Mouse (Mus musculus) megakaryocyte-erythroid progenitor cell, adult 5 weeks (primary cell): ENCODE measurements around the gene Arr3. TPM values are rescaled to one million over a fixed set of nuclear protein-coding genes. Genes with fewer than 3 reads are reported as not detected.

Experiments
- polyA plus RNA-seq: library from polyadenylated mRNA; stranded (reverse); fragments of >175 nt; gene quantifications from 2 replicates; pipeline ENCODE4 v1.2.3, GENCODE M21; 2012

Arr3 gene
- polyA plus RNA-seq, result not detected in 2 replicates

GRCm38 (mm10) chrX:100605314-100605713 lies at the start of gene Arr3:
Gene Arr3, plus strand, starts transcription at chrX:100605497.

DNA sequence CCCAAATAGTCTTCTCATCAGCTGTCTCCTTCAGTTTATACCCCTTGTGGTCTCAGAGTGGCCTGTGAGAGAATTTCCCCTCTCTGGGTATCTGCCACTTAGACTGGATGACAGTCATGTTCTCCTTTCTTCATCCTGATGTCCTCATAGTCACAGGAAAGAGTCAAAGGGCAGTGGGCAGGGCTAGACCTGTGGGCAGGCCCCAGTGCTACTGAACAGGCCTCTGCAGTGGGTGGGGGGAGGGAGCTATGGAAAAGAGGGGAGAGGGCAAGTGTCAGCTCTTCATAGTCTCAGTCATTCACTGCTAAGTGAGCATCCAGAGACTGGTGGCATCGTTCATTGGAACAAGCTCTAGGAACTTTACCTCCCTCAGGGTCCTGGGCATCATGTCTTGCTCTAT lies 33.3 kb upstream of the Arr3 start, which contains the start of gene Awat1:
Gene Awat1 (plus strand): TSS at position 301 of the 400 bp plus-strand sequence.

DNA sequence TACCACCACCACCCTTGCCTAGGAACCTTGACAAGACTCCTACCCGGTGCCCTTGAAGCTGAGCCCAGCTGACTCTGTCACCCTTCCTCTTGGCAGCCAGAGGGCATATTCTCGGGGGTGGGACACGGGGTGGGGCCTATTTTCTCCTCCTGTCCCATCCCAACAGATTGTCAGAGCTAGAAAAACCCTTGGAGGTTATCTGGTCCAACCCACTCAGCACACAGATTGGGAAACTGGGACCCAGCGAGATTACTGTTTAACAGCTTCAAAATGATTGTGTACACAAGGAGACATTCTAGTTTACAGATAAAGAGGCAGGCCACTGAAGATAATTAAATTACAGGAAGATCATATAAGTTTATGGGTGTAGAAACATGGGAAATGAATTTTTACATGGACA lies 10.5 kb upstream of the Arr3 start, which contains the start of gene P2ry4:
Gene P2ry4 (minus strand): TSS at position 79 of the 400 bp plus-strand sequence.

DNA sequence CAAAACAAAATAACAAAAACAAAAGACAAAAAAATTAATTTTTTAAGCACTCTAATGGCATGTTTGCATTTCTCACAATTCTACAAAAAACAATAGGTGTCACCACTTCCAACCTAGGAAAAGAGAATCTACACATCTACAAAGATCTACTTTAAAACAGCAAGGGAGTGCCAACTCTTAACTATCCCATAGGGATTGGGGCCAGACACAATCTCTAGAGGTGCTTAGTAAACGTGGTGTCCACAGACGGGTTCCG lies 20.2 kb downstream of the Arr3 start, which contains the start of gene Kif4:
Gene Kif4 (plus strand): TSS at position 192 of the 256 bp plus-strand sequence.

GRCm38 (mm10) chrX:100625802-100626793 lies 20.8 kb downstream of the Arr3 start, which contains the start of gene Pdzd11:
Gene Pdzd11, minus strand, starts transcription at chrX:100626568.

Other genes starting within 250 kb of the Arr3 start
- not detected in 2 replicates for gene Otud6a, start 176.5 kb upstream of the Arr3 start, polyA plus RNA-seq
- not detected in 2 replicates for gene Awat2, start 162.8 kb upstream of the Arr3 start, polyA plus RNA-seq
- gene Igbp1, start 111.2 kb upstream of the Arr3 start, polyA plus RNA-seq, result 22.1 and 30.9 TPM in 2 replicates
- gene Dgat2l6, start 80.7 kb upstream of the Arr3 start, polyA plus RNA-seq, result not detected in 2 replicates
- gene Awat1, start 33.2 kb upstream of the Arr3 start, polyA plus RNA-seq, result not detected in 2 replicates
- gene P2ry4, start 10.6 kb upstream of the Arr3 start, polyA plus RNA-seq, result not detected in 2 replicates
- 2.2 and 2.3 TPM in 2 replicates for gene Kif4, start 20.2 kb downstream of the Arr3 start, polyA plus RNA-seq
- 7.5 and 8.6 TPM in 2 replicates for gene Pdzd11, start 21.1 kb downstream of the Arr3 start, polyA plus RNA-seq
- 0.06 and 0.09 TPM in 2 replicates for gene Gdpd2, start 124.4 kb downstream of the Arr3 start, polyA plus RNA-seq
- 2.4 and 3.4 TPM in 2 replicates for gene Dlg3, start 162.2 kb downstream of the Arr3 start, polyA plus RNA-seq